Mouse (Mus musculus): Measurements from ENCODE around the gene Siglecf.

Siglecf gene

GRCm38 (mm10) chr7:43378226-43378625 lies 27.1 kb downstream of the Siglecf start:
- peak; percentile 19 for DNase-seq (ENCODE audit: low read depth, low spot score)

- no peak for DNase-seq (ENCODE audit: low read depth, low spot score)
Observed at GRCm38 (mm10) chr7:43392349-43393121, 41.4 kb downstream of the Siglecf start.

DNA sequence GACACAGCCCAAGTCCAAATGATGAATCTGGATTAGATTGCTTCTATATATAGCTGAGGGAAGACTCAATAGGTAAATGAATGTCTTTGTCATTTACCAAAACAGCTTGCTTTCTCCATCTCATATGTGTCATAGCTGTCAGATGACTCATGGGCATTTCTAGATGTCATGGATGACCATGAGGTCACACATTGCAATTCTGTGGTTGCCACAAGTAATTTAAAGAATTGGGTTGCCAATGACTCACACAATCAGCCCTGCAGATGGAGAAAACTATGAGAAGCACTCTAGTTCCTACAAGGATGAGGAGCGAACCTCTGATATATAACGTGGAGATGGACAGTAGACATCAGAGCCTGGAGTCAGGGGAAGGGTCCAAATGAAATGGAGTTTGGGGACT lies 48.4 kb downstream of the Siglecf start:
- DNase-seq (ENCODE audit: low read depth, low spot score): no peak

- DNase-seq (ENCODE audit: low read depth, low spot score): no peak
Observed at GRCm38 (mm10) chr7:43402718-43403117, 51.6 kb downstream of the Siglecf start.

DNA sequence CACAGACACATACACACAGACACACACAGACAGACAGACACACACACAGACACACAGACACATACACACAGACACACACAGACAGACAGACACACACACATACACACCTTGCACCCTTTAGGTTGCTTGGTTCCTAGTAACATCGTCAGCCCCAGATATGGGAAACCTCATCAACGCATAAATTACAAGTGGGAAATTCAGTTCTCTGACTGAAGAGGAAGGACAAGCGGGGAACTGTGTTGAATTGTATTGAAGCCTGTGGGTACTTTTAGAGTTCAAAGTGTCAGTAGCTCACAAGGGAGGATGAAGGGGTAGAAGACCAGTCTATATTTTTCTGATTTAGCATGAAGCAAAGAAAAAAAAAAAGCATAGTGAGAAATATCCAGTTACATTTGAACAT lies 56.4 kb downstream of the Siglecf start:
- DNase-seq (ENCODE audit: low read depth, low spot score): no peak

DNA sequence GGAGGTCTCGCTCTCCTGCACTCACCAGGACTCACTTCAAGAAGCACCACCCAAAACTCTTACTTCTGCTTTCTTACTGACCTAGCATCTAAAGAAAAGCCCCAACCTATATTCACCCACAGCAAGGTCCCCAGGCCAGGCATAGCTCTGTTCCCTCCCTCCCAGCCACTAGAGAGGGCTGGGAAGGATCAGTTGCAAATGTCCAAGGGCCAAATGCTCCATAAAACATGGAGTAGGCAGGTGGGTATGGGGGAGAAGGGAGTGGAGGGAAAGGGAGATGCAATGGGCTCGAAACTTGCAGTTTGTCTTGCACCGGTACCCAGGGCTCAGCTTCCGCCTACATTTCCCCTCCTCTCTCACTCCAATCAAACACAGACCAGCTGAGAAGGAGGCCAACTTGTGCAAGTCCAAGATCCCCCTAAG lies 57.0 kb downstream of the Siglecf start, which contains the start of gene Siglecg:
Gene Siglecg (plus strand): TSS at position 74 of the 423 bp plus-strand sequence.
- DNase-seq (ENCODE audit: low read depth, low spot score): no peak

DNA sequence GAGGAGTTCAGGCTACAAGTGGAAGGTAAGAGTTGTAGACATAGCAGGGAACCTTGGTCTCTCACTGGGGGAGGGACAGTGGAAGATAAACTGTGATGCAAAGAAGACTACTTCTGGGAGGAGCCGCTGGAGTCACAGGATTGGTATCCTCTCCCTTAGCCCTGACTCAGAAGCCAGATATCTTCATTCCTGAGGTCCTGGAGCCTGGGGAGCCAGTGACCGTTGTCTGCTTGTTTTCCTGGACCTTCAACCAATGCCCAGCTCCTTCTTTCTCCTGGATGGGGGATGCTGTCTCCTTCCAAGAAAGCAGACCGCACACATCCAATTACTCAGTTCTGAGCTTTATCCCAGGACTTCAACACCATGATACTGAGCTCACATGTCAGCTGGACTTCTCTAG lies 57.9 kb downstream of the Siglecf start:
- no peak for DNase-seq (ENCODE audit: low read depth, low spot score)

Data from retina, postnatal 7 days (tissue).